9 mouse cellular contexts compared by ENCODE assay signal in the genomic region with DNA sequence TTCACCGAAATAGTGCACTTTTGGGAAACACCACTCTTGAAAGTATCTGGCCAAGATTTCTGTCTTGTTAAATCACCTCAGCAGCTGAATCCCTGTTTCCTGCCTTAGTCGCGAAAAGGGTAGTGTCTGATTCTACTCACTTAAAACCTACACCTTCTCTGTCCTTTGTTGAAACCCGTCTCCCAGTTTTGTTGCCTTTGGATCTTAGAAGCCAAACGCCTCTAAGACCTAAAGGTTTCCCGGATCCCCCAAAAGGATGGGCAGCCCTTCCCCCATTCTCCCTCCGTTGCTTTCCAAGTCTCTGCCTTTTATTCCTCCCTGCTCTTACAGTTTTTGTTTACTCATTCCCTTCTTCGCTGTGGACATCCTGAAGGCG. TPM values are rescaled to one million over a fixed set of nuclear protein-coding genes. Genes with fewer than 3 reads are reported as not detected.
DNase-seq lines count a peak whose midpoint lies in the region; ATAC-seq lines count a peak whose summit lies in the region.
"Had no signal": no experiment of that assay in that cellular context is flagged by ENCODE, and none has a peak within 500 bp of the region (broad histone marks: within the 10 kb centered on the region; RNA-seq: fewer than 3 reads in every experiment).

No protein-coding gene starts in this region.

- peak overlapping the region; percentile 38 to 46; a peak in 2 of 4 replicates for H3K4me3 ChIP-seq in heart, embryonic 14.5 days (ENCODE audit: control insufficient read depth in 1 of 2, insufficient read depth in 1 of 2, low read depth in 1 of 2, low read length in 2 of 2)
- H3K4me3 ChIP-seq in neural tube, embryonic 12.5 days: no peak overlapping the region
- peak overlapping the region; percentile 58 for H3K4me3 ChIP-seq in limb, embryonic 12.5 days (replicated peaks)

- no peak for ATAC-seq in heart, embryonic 14.5 days (ENCODE audit: insufficient number of reproducible peaks, insufficient read depth, low FRiP score, low read depth)
- ATAC-seq in neural tube, embryonic 12.5 days (ENCODE audit: low FRiP score, low read depth): no peak
- no peak for ATAC-seq in limb, embryonic 12.5 days (ENCODE audit: insufficient number of reproducible peaks, insufficient read depth, low FRiP score, low TSS enrichment, low read depth)

- H3K27ac ChIP-seq in heart, embryonic 14.5 days (replicated peaks in 1 of 2; ENCODE audit: control insufficient read depth in 1 of 2, insufficient read depth in 1 of 2, low read depth in 2 of 2, low read length in 2 of 2): 0 out of 4 replicates have a peak overlapping the region, but pooled peaks of 1 of the 2 experiments have one; percentile 72
- no peak overlapping the region for H3K27ac ChIP-seq in neural tube, embryonic 12.5 days
- H3K27ac ChIP-seq in limb, embryonic 12.5 days: peak overlapping the region; percentile 99
- H3K27ac ChIP-seq: liver, embryonic 12.5 days had no signal

- no peak for DNase-seq in heart, postnatal 4 days
- no peak for DNase-seq in neural tube, embryonic 10.5 days (ENCODE audit: extremely low spot score, low spot score)
- no peak for DNase-seq in spleen, postnatal 36 days (ENCODE audit: low spot score in 2 of 2)
- DNase-seq in layer of hippocampus, postnatal 25 days (ENCODE audit: extremely low spot score in 1 of 2, low spot score in 1 of 2): no peak
- no peak for DNase-seq in testis, postnatal 14 days (ENCODE audit: low spot score)

- H3K36me3 ChIP-seq in heart, embryonic 14.5 days (ENCODE audit: control insufficient read depth, insufficient read depth, low read length): no peaks in the 10 kb centered on the region
- H3K36me3 ChIP-seq in neural tube, embryonic 12.5 days: no peaks in the 10 kb centered on the region
- no peaks in the 10 kb centered on the region for H3K36me3 ChIP-seq in limb, embryonic 12.5 days
- H3K36me3 ChIP-seq: liver, embryonic 12.5 days had no signal

- 16% methylated on average over 9 of the region's 9 CpGs for WGBS in heart, embryonic 14.5 days
- 7% methylated on average over 9 of the region's 9 CpGs for WGBS in neural tube, embryonic 12.5 days
- WGBS in limb, embryonic 12.5 days: 9% methylated on average over 9 of the region's 9 CpGs

- peak overlapping the region; percentile 74 for H3K4me2 ChIP-seq in heart, embryonic 14.5 days (ENCODE audit: low read length)
- peak overlapping the region; percentile 78; the same call in 1 of the 2 replicates for H3K4me2 ChIP-seq in neural tube, embryonic 12.5 days (replicated peaks)
- H3K4me2 ChIP-seq in limb, embryonic 12.5 days: peak overlapping the region; percentile 81

- H3K27me3 ChIP-seq in heart, embryonic 14.5 days (ENCODE audit: control insufficient read depth, insufficient read depth, low read length): peaks cover 59% of the 10 kb centered on the region
- H3K27me3 ChIP-seq in neural tube, embryonic 12.5 days (replicated peaks): peaks cover 55% of the 10 kb centered on the region
- no peaks in the 10 kb centered on the region; the same call in 1 of the 2 replicates for H3K27me3 ChIP-seq in limb, embryonic 12.5 days

- peaks cover 0 to 4% of the 10 kb centered on the region in 2 experiments; a peak in 2 of 4 replicates for H3K4me1 ChIP-seq in heart, embryonic 14.5 days (ENCODE audit: control insufficient read depth in 2 of 2, insufficient read depth in 2 of 2, low read length in 2 of 2)
- peaks cover 20% of the 10 kb centered on the region for H3K4me1 ChIP-seq in neural tube, embryonic 12.5 days
- peaks cover 48% of the 10 kb centered on the region for H3K4me1 ChIP-seq in limb, embryonic 12.5 days (replicated peaks)

- peak overlapping the region; percentile 72; the same call in 1 of the 2 replicates for H3K9ac ChIP-seq in heart, embryonic 14.5 days (ENCODE audit: low read length)
- no peak overlapping the region for H3K9ac ChIP-seq in neural tube, embryonic 12.5 days
- peak overlapping the region; percentile 95 for H3K9ac ChIP-seq in limb, embryonic 12.5 days (replicated peaks)
- H3K9ac ChIP-seq: liver, embryonic 12.5 days had no signal

- no peaks in the 10 kb centered on the region for H3K9me3 ChIP-seq in heart, embryonic 14.5 days (ENCODE audit: control insufficient read depth, low read length)
- no peaks in the 10 kb centered on the region for H3K9me3 ChIP-seq in neural tube, embryonic 12.5 days
- H3K9me3 ChIP-seq in limb, embryonic 12.5 days: no peaks in the 10 kb centered on the region
- H3K9me3 ChIP-seq: liver, embryonic 12.5 days had no signal

RNA-seq across cellular contexts. Expression of a gene that starts 32.0 kb away (rescaled TPM):
- polyA plus RNA-seq in heart, embryonic 14.5 days (2014; fragmentation: Nextera tagmentation; extraction: Ambion mirVana): 23.0 and 24.1 TPM in 2 replicates
- 10 to 100 TPM; 31.5 to 36.1 TPM for total RNA-seq in heart, postnatal 4 days (2021)
- polyA plus RNA-seq in neural tube, embryonic 12.5 days (2016; fragmentation: Nextera tagmentation; extraction: Ambion mirVana): 16.1 and 18.4 TPM in 2 replicates
- 187 TPM in 2 replicates for polyA plus RNA-seq in limb, embryonic 12.5 days (2016; fragmentation: Nextera tagmentation; extraction: Ambion mirVana)
- 1 to 10 TPM; 2.8 to 3.9 TPM for total RNA-seq in layer of hippocampus, postnatal 25 days (2021)
